Mouse (Mus musculus) bone marrow macrophage, adult 2 months (primary cell): Measurements from ENCODE around the gene Olfr77. TPM values are rescaled to one million over a fixed set of nuclear protein-coding genes. Genes with fewer than 3 reads are reported as not detected.

ENCODE experiments used
- H3K27ac ChIP-seq: 2 replicates; pipeline ENCODE4 v1.5.1; 2012; ENCODE audit warnings: low read depth, low read length; ENCODE audit not compliant: insufficient read depth
- H3K4me1 ChIP-seq: 2 replicates; pipeline ENCODE4 v1.6.1; 2012; ENCODE audit warnings: low read length; ENCODE audit not compliant: control insufficient read depth, insufficient read depth
- H3K4me3 ChIP-seq: 2 replicates; pipeline ENCODE4 v1.5.1; 2012; ENCODE audit warnings: mild to moderate bottlenecking, low read length, moderate library complexity; ENCODE audit not compliant: insufficient read depth
- CTCF ChIP-seq: IDR thresholded peaks from 2 replicates; pipeline ENCODE4 v1.5.1; 2012; ENCODE audit warnings: low read depth, mild to moderate bottlenecking, low read length, moderate library complexity
- POLR2A ChIP-seq: IDR thresholded peaks from 2 replicates; pipeline ENCODE4 v1.6.1; 2012; ENCODE audit warnings: mild to moderate bottlenecking, low read depth, low read length, borderline replicate concordance
- polyA plus RNA-seq: library from polyadenylated mRNA; stranded (reverse); fragments of >200 nt; gene quantifications from 2 replicates; pipeline ENCODE4 v1.2.4, GENCODE M21; 2012; ENCODE audit not compliant: missing spikeins, insufficient read depth, insufficient read length

The Olfr77 gene
- polyA plus RNA-seq, result 0.15 TPM in 1 of 2 replicates, not detected in the other

- H3K4me3 ChIP-seq, result no peak within 1 kb of the TSS
- TF ChIP-seq POLR2A, result no peak
- TF ChIP-seq CTCF, result no peak
- no peak within 1 kb of the TSS for H3K27ac ChIP-seq
- no peaks in the 10 kb centered on the region for H3K4me1 ChIP-seq
Measured at GRCm38 (mm10) chr9:19916565-19916964, at the start of gene Olfr77. Gene Olfr77 (plus strand): TSS chr9:19916865.

DNA sequence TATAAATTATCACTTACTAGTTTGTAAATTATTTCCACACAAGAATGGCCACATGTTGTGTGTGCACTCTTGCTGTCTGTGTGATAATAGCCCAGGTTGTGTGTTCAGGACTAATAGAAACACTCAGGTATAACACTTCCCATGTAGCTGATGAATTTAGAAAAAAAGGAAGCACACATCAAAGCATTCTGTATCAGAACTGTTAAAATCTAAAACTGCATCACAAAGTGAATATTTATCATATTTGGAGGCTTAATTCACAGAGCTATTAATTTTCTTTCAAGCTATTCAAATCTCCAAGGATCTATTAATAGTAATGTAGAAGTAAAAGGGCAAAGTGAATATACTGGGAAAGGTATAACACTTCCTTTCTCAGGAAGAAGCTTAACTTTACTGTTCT lies 28.8 kb upstream of the Olfr77 start, which contains the start of gene Olfr862:
TSS of gene Olfr862 (minus strand) at position 101 of the 400 bp plus-strand sequence.
- TF ChIP-seq POLR2A (no peak), CTCF (no peak)

GRCm38 (mm10) chr9:19911170-19911569 lies 5.5 kb upstream of the Olfr77 start:
- Histone ChIP-seq H3K4me3 (no peak overlapping the region), H3K27ac (no peak overlapping the region), H3K4me1 (no peaks in the 10 kb centered on the region)
- TF ChIP-seq POLR2A (no peak), CTCF (no peak)

More for the DNA sequence above, 28.8 kb upstream of the Olfr77 start, which contains the start of gene Olfr862:
- H3K27ac ChIP-seq, result no peak within 1 kb of the TSS
- H3K4me1 ChIP-seq, result no peaks in the 10 kb centered on the region
- no peak within 1 kb of the TSS for H3K4me3 ChIP-seq

Other genes starting within 250 kb of the Olfr77 start
- gene Olfr857, start 207.4 kb upstream of the Olfr77 start, polyA plus RNA-seq, result not detected in 2 replicates
- not detected in 2 replicates for gene Olfr58, start 136.6 kb upstream of the Olfr77 start, polyA plus RNA-seq
- not detected in 2 replicates for gene Olfr859, start 112.0 kb upstream of the Olfr77 start, polyA plus RNA-seq
- not detected in 2 replicates for gene Olfr860, start 67.1 kb upstream of the Olfr77 start, polyA plus RNA-seq
- gene Olfr862, start 28.9 kb upstream of the Olfr77 start, polyA plus RNA-seq, result not detected in 2 replicates
- not detected in 2 replicates for gene Olfr866, start 111.2 kb downstream of the Olfr77 start, polyA plus RNA-seq
- gene Olfr867, start 140.7 kb downstream of the Olfr77 start, polyA plus RNA-seq, result not detected in 2 replicates
- gene Olfr868, start 181.8 kb downstream of the Olfr77 start, polyA plus RNA-seq, result not detected in 2 replicates
- not detected in 2 replicates for gene Olfr869, start 212.1 kb downstream of the Olfr77 start, polyA plus RNA-seq